Mouse (Mus musculus) spleen, embryonic (tissue): ENCODE data around the gene Hepacam2.
"Not testable (repeated sequence)": the region's sequence is repeated elsewhere in the genome, so short reads cannot be mapped to it uniquely, and the experiment has no call there.

Source experiments
- CTCF ChIA-PET: fragments of 350-600 bp; sonication (Branson Sonifier 250); formaldehyde crosslinking; loops from one replicate; lab custom pipeline; 2022; lab: Charles Lee

The Hepacam2 gene

GRCm38 (mm10) chr6:3498162-3498848 is at the start of gene Hepacam2, which contains the start of gene Vps50:
Gene Hepacam2, minus strand, starts transcription at chr6:3498298.
Gene Vps50, plus strand, starts transcription at chr6:3498382.
- CTCF ChIA-PET, result no interaction called here

- CTCF ChIA-PET, result no interaction called here
Measured at GRCm38 (mm10) chr6:3544970-3545369, 46.9 kb upstream of the Hepacam2 start.

GRCm38 (mm10) chr6:3543862-3544261 is 45.8 kb upstream of the Hepacam2 start:
- CTCF ChIA-PET, result no interaction called here

- CTCF ChIA-PET, result no interaction called here
Measured at GRCm38 (mm10) chr6:3539470-3539869, 41.4 kb upstream of the Hepacam2 start.

- CTCF ChIA-PET, result no interaction called here
Measured at GRCm38 (mm10) chr6:3536048-3536447, 38.0 kb upstream of the Hepacam2 start.

GRCm38 (mm10) chr6:3531445-3531844 is 33.3 kb upstream of the Hepacam2 start:
- CTCF ChIA-PET, result no interaction called here

GRCm38 (mm10) chr6:3528198-3528597 is 30.1 kb upstream of the Hepacam2 start:
- CTCF ChIA-PET, result no interaction called here

GRCm38 (mm10) chr6:3512611-3513010 is 14.5 kb upstream of the Hepacam2 start:
- CTCF ChIA-PET, result no interaction called here

- CTCF ChIA-PET, result interaction anchor here (0.5 kb wide), 1 partner anchor 49 kb away, joined by 3 read pairs; no protein-coding TSS in a partner anchor
Measured at GRCm38 (mm10) chr6:3511612-3512011, 13.5 kb upstream of the Hepacam2 start.

GRCm38 (mm10) chr6:3511116-3511515 is 13.0 kb upstream of the Hepacam2 start:
- CTCF ChIA-PET, result no interaction called here

GRCm38 (mm10) chr6:3509782-3510181 is 11.7 kb upstream of the Hepacam2 start:
- CTCF ChIA-PET, result no interaction called here

- CTCF ChIA-PET, result not testable (repeated sequence)
Measured at GRCm38 (mm10) chr6:3508151-3508550, 10.1 kb upstream of the Hepacam2 start.

- CTCF ChIA-PET, result no interaction called here
Measured at GRCm38 (mm10) chr6:3507078-3507477, 9.0 kb upstream of the Hepacam2 start.

- CTCF ChIA-PET, result no interaction called here
Measured at GRCm38 (mm10) chr6:3505289-3505688, 7.2 kb upstream of the Hepacam2 start.

GRCm38 (mm10) chr6:3500286-3500685 is 2.2 kb upstream of the Hepacam2 start:
- CTCF ChIA-PET, result no interaction called here

GRCm38 (mm10) chr6:3496210-3496609 is 1.9 kb downstream of the Hepacam2 start:
- CTCF ChIA-PET, result interaction anchor here (0.8 kb wide), 1 partner anchor 20 kb away, joined by 4 read pairs; no protein-coding TSS in a partner anchor

GRCm38 (mm10) chr6:3494285-3494684 is 3.8 kb downstream of the Hepacam2 start:
- CTCF ChIA-PET, result interaction anchor here (0.7 kb wide), 3 partner anchors 27 to 57 kb away, joined by 3 to 5 read pairs (median 3); no protein-coding TSS in a partner anchor

GRCm38 (mm10) chr6:3487355-3487754 is 10.7 kb downstream of the Hepacam2 start:
- CTCF ChIA-PET, result no interaction called here

GRCm38 (mm10) chr6:3485133-3485532 is 13.0 kb downstream of the Hepacam2 start:
- CTCF ChIA-PET, result no interaction called here

GRCm38 (mm10) chr6:3481705-3482104 is 16.4 kb downstream of the Hepacam2 start:
- CTCF ChIA-PET, result no interaction called here

GRCm38 (mm10) chr6:3479853-3480252 is 18.2 kb downstream of the Hepacam2 start:
- CTCF ChIA-PET, result no interaction called here

- CTCF ChIA-PET, result interaction anchor here (0.6 kb wide), 1 partner anchor 20 kb away, joined by 4 read pairs; no protein-coding TSS in a partner anchor
Measured at GRCm38 (mm10) chr6:3476299-3476698, 21.8 kb downstream of the Hepacam2 start.

- CTCF ChIA-PET, result no interaction called here
Measured at GRCm38 (mm10) chr6:3470706-3471105, 27.4 kb downstream of the Hepacam2 start.
